ENCODE assay signal across 11 mouse cellular contexts in genomic region chr19:45510680-45511079, GRCm38 (mm10).
"Had no signal": no experiment of that assay in that cellular context is flagged by ENCODE, and none has a peak within 500 bp of the region (broad histone marks: within the 10 kb centered on the region; RNA-seq: fewer than 3 reads in every experiment).

No protein-coding gene starts in this region.

- ATAC-seq: inflammation-experienced regulatory T-cells, adult 6 months; midbrain, embryonic 13.5 days had no signal

- H3K4me1 ChIP-seq: limb, embryonic 12.5 days had no signal

- H3K9ac ChIP-seq: limb, embryonic 12.5 days; lung, embryonic 14.5 days; midbrain, embryonic 13.5 days had no signal

- H3K4me3 ChIP-seq: limb, embryonic 12.5 days; midbrain, embryonic 13.5 days had no signal

- H3K27me3 ChIP-seq: limb, embryonic 12.5 days; midbrain, embryonic 13.5 days had no signal

- H3K27ac ChIP-seq: limb, embryonic 12.5 days; macrophage; midbrain, embryonic 13.5 days; stomach, postnatal 0 days had no signal

- H3K4me2 ChIP-seq: limb, embryonic 12.5 days; lung, embryonic 14.5 days; midbrain, embryonic 13.5 days had no signal

- DNase-seq: kidney, adult 11 months; kidney, postnatal 10 days; kidney, postnatal 4 days; lung, embryonic 14.5 days; lung, postnatal 14 days; thymus, postnatal 4 days had no signal

- H3K9me3 ChIP-seq: limb, embryonic 12.5 days; midbrain, embryonic 13.5 days had no signal
